Mouse (Mus musculus) MN1 (cell line): ENCODE measurements at regions not wholly inside any gene's neighbourhood (a gene's known extent, or its start where the extent isn't known, plus 50 kb on each side); places are given as distances from the start of the nearest gene placed in this dataset.

Experiments
- DNase-seq: peaks from one replicate; pipeline ENCODE4 v3.0.0-alpha.2; 2016; ENCODE audit warnings: low spot score

- no peak for DNase-seq
These were observed 231.4 kb downstream of the Cryba4 start for GRCm38 (mm10) chr5:112020882-112021281.

- no peak for DNase-seq
These were observed 222.4 kb downstream of the Cryba4 start for GRCm38 (mm10) chr5:112029955-112030354.

- no peak for DNase-seq
These were observed 220.3 kb downstream of the Cryba4 start for GRCm38 (mm10) chr5:112032036-112032435.

- DNase-seq: no peak
These were observed 216.9 kb downstream of the Cryba4 start for GRCm38 (mm10) chr5:112035426-112035825.

GRCm38 (mm10) chr5:112037080-112037479, 215.2 kb downstream of the Cryba4 start:
- DNase-seq: no peak

GRCm38 (mm10) chr5:112039645-112040372, 212.5 kb downstream of the Cryba4 start:
- DNase-seq: no peak

GRCm38 (mm10) chr5:112040678-112041077, 211.6 kb downstream of the Cryba4 start:
- no peak for DNase-seq

GRCm38 (mm10) chr5:112041285-112041684, 211.0 kb downstream of the Cryba4 start:
- DNase-seq: no peak

GRCm38 (mm10) chr5:112042236-112042635, 210.1 kb downstream of the Cryba4 start:
- no peak for DNase-seq

- DNase-seq: no peak
These were observed 202.1 kb downstream of the Cryba4 start for GRCm38 (mm10) chr5:112050046-112050782.

GRCm38 (mm10) chr5:112050906-112051305, 201.4 kb downstream of the Cryba4 start:
- DNase-seq: no peak

GRCm38 (mm10) chr5:112051786-112052185, 200.5 kb downstream of the Cryba4 start:
- no peak for DNase-seq

- DNase-seq: no peak
These were observed 198.6 kb downstream of the Cryba4 start for GRCm38 (mm10) chr5:112053600-112054155.

GRCm38 (mm10) chr5:112055018-112055417, 197.3 kb downstream of the Cryba4 start:
- DNase-seq: no peak

GRCm38 (mm10) chr5:112069917-112070316, 182.4 kb downstream of the Cryba4 start:
- DNase-seq: no peak

GRCm38 (mm10) chr5:112072456-112072855, 179.9 kb downstream of the Cryba4 start:
- no peak for DNase-seq

GRCm38 (mm10) chr5:112077097-112077496, 175.2 kb downstream of the Cryba4 start:
- no peak for DNase-seq

GRCm38 (mm10) chr5:112077840-112078600, 174.3 kb downstream of the Cryba4 start:
- DNase-seq: no peak

GRCm38 (mm10) chr5:112081006-112081405, 171.3 kb downstream of the Cryba4 start:
- no peak for DNase-seq

GRCm38 (mm10) chr5:112091867-112092535, 160.3 kb downstream of the Cryba4 start:
- no peak for DNase-seq

- no peak for DNase-seq
These were observed 158.3 kb downstream of the Cryba4 start for GRCm38 (mm10) chr5:112093905-112094571.
